Mouse (Mus musculus) ES-E14 (cell line): ENCODE measurements around the gene Aco2. TPM values are rescaled to one million over a fixed set of nuclear protein-coding genes. Genes with fewer than 3 reads are reported as not detected.

Experiments
- DNase-seq: peaks from one replicate; pipeline ENCODE4 v3.0.0-alpha.2; 2013; ENCODE audit warnings: low read depth, low spot score
- H3K27ac ChIP-seq: 2 replicates; pipeline ENCODE4 v1.5.1; 2012; ENCODE audit warnings: low read depth, mild to moderate bottlenecking, low read length, moderate library complexity, mixed read lengths; ENCODE audit not compliant: poor library complexity, insufficient read depth, severe bottlenecking
- H3K36me3 ChIP-seq: 2 replicates; pipeline ENCODE4 v1.6.1; 2012; ENCODE audit warnings: mild to moderate bottlenecking, low read length, moderate library complexity, mixed read lengths; ENCODE audit not compliant: control insufficient read depth, poor library complexity, insufficient read depth, severe bottlenecking
- H3K4me1 ChIP-seq, 2 experiments: fragments of 150-350 bp in 1 of 2; sonication (generic) in 1 of 2; 2 replicates each; pipeline ENCODE4 v1.6.1; 2012; ENCODE audit warnings: low read length in 2 of 2, mild to moderate bottlenecking in 1 of 2, mixed read lengths in 1 of 2; ENCODE audit not compliant: control insufficient read depth in 2 of 2, insufficient read depth in 2 of 2, poor library complexity in 1 of 2
- H3K4me3 ChIP-seq, 2 experiments: fragments of 150-350 bp in 1 of 2; sonication (generic) in 1 of 2; 2 replicates each; pipeline ENCODE4 v1.5.1; 2012; ENCODE audit warnings: low read length in 2 of 2, low read depth in 1 of 2, mild to moderate bottlenecking in 1 of 2, mixed read lengths in 1 of 2; ENCODE audit not compliant: insufficient read depth in 1 of 2, poor library complexity in 1 of 2, severe bottlenecking in 1 of 2
- H3K9ac ChIP-seq: 2 replicates; pipeline ENCODE4 v1.6.1; 2012; ENCODE audit warnings: low read depth, mild to moderate bottlenecking, low read length, mixed read lengths; ENCODE audit not compliant: poor library complexity, insufficient read depth, severe bottlenecking
- H3K9me3 ChIP-seq: fragments of 150-350 bp; sonication (generic); 2 replicates; pipeline ENCODE4 v1.6.1; 2012; ENCODE audit warnings: low read depth, mild to moderate bottlenecking, low read length; ENCODE audit not compliant: control insufficient read depth, insufficient read depth
- CHD2 ChIP-seq: IDR thresholded peaks from 2 replicates; pipeline ENCODE4 v1.6.1; 2014; ENCODE audit warnings: mild to moderate bottlenecking, low read depth, low read length, inconsistent platforms
- HCFC1 ChIP-seq: IDR thresholded peaks from 2 replicates; pipeline ENCODE4 v1.6.1; 2012; ENCODE audit warnings: low read length, inconsistent platforms, borderline replicate concordance; ENCODE audit not compliant: insufficient read depth
- MAFK ChIP-seq: IDR thresholded peaks from 2 replicates; pipeline ENCODE4 v1.6.1; 2014; ENCODE audit warnings: mild to moderate bottlenecking, low read depth, low read length, inconsistent platforms; ENCODE audit not compliant: insufficient read depth
- ZC3H11A ChIP-seq: IDR thresholded peaks from 2 replicates; pipeline ENCODE4 v1.6.1; 2012; ENCODE audit warnings: low read depth, mild to moderate bottlenecking, inconsistent platforms, low read length, borderline replicate concordance
- ZNF384 ChIP-seq: IDR thresholded peaks from 2 replicates; pipeline ENCODE4 v1.6.1; 2012; ENCODE audit warnings: low read depth, low read length, inconsistent platforms
- in situ Hi-C, 2 experiments: fragments of 600-800 bp; cut with MboI; formaldehyde crosslinking; loops; one replicate each; pipeline ENCODE4 v1.15.1; 2025; ENCODE audit warnings: low sequenced_read_pairs in 2 of 2, inconsistent platforms in 1 of 2; ENCODE audit not compliant: unreplicated experiment in 2 of 2
- total RNA-seq: library from RNA; depleted of rRNA; stranded (reverse); fragments of 300-350 nt; gene quantifications from 2 replicates; pipeline ENCODE4 v1.2.3, GENCODE M21; 2012

Gene Aco2
- total RNA-seq, 1 experiment: 444 TPM

GRCm38 (mm10) chr15:81859330-81860255 lies 12.5 kb upstream of the Aco2 start:
- Histone ChIP-seq H3K4me1 (peaks cover 0 to 8% of the 10 kb centered on the region in 2 experiments; a peak in 2 of 4 replicates), H3K36me3 (0 out of 2 replicates have a peak, but pooled peaks cover 2% of the 10 kb centered on the region), H3K4me3 (peak overlapping the region; percentile 84 to 85), H3K27ac (no peak overlapping the region), H3K9me3 (no peaks in the 10 kb centered on the region), H3K9ac (peak overlapping the region; percentile 80)
- in situ Hi-C loops: no loop called here
- TF ChIP-seq CHD2 (no peak), ZC3H11A (no peak), MAFK (no peak), HCFC1 (peak; percentile 74), ZNF384 (no peak)
- DNase-seq: no peak

- TF ChIP-seq ZC3H11A (no peak), CHD2 (no peak), MAFK (no peak), HCFC1 (no peak), ZNF384 (no peak)
- Histone ChIP-seq H3K9me3 (no peaks in the 10 kb centered on the region), H3K4me3 (no peak overlapping the region), H3K9ac (no peak overlapping the region), H3K27ac (no peak overlapping the region), H3K4me1 (peaks cover 0 to 8% of the 10 kb centered on the region in 2 experiments; a peak in 2 of 4 replicates), H3K36me3 (peaks cover 6% of the 10 kb centered on the region; the same call in 1 of the 2 replicates)
- no peak for DNase-seq
- in situ Hi-C loops: no loop called here
Measured at GRCm38 (mm10) chr15:81860471-81861135, 11.5 kb upstream of the Aco2 start.

- Histone ChIP-seq H3K4me3 (no peak overlapping the region), H3K4me1 (no peaks in the 10 kb centered on the region; a peak in 1 of 4 replicates), H3K9me3 (no peaks in the 10 kb centered on the region), H3K36me3 (peaks cover 26% of the 10 kb centered on the region), H3K27ac (no peak overlapping the region), H3K9ac (no peak overlapping the region)
- TF ChIP-seq ZNF384 (no peak), MAFK (no peak), ZC3H11A (no peak), HCFC1 (no peak), CHD2 (no peak)
- no peak for DNase-seq
- in situ Hi-C loops: no loop called here
Measured at GRCm38 (mm10) chr15:81864238-81864637, 7.9 kb upstream of the Aco2 start.

- Histone ChIP-seq H3K27ac (no peak overlapping the region), H3K9me3 (no peaks in the 10 kb centered on the region), H3K36me3 (peaks cover 36% of the 10 kb centered on the region), H3K9ac (no peak overlapping the region), H3K4me3 (no peak overlapping the region), H3K4me1 (peaks cover 0 to 3% of the 10 kb centered on the region in 2 experiments; a peak in 2 of 4 replicates)
- no peak for TF ChIP-seq ZC3H11A
- TF ChIP-seq ZNF384: no peak
- no peak for TF ChIP-seq HCFC1
- TF ChIP-seq MAFK: no peak
- TF ChIP-seq CHD2: no peak
- no peak for DNase-seq
- in situ Hi-C loops: no loop called here
Measured at GRCm38 (mm10) chr15:81869985-81870384, 2.1 kb upstream of the Aco2 start.
